Mouse (Mus musculus): ENCODE results near the gene Rc3h2.
A peak's percentile ranks its signal among the peaks of the same experiment; 100 is the strongest.

The Rc3h2 gene

DNA sequence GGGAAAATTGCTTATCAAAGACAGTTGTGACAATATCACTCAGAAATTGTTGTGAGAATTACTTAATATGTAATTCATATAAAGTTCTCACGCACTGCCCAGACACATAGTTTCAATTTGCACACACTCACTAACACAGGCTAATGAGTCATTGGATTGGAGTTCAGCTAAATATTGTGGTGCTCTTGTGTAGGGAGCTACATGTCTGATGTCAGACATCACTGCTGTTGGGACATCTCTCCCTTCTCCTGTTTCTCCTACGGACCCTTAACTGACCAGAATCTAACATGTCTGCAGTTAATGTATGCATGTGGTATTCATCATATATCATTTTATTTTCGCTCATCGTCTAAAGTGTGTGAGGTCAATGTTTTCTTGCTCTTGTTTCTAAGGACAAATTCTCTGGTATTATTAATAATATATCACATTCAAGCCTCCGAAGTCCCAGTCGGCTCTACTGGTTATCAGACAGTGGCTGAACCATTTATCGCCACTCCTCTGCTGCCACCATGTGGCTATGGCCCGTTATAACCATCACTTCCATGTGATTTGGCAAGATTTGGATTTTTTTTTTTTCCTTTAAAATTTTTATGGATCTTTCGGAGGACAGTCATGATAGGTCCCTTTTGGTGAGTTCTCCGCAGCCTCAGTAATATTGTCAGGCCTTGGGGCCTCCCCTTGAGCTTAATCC, 84.1 kb downstream of the Rc3h2 start:
- peak in 1 of 2 experiments; percentile 51 for DNase-seq (ENCODE audit: low spot score in 2 of 2)

DNA sequence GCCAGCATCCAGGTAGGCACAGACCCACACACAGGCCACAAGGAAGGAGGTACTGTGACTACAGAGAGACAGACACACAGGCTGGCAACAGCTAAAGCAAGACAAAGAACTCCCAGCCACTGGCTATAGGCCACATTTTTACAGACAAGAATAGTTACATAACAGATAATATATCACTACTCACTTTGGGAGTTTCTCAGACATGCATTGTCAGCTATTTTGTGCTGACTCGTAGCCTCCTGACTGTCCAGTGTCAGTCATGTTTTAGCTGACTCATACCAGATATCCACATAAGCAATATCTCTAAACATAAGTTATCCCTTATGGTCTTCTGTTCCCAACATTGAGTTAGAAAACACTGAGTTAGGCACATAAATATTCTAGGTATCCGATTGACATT, 89.4 kb downstream of the Rc3h2 start:
- DNase-seq (ENCODE audit: low spot score in 2 of 2) = no peak

DNA sequence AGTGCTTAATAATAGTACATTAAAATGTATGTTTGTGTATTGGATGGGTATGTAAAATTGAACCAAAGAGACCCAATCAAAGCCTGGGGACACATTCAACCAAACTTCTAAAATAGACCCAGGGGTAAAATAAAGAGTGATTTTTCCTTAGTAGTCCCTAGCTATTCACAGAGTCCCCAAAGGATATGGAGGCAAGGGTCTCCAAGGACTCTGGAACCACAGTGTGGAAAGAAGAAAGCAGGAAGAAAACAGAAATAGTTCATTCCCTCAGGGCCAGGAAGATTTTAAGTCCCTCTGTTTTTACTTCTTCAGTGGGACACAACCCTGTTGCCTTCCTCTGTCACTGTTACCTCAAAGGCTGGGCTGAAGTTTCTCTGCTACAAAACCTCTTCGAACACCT, 96.5 kb downstream of the Rc3h2 start, which contains the start of gene Olfr368:
TSS of gene Olfr368 (plus strand) at position 301 of the 400 bp plus-strand sequence.
- no peak for DNase-seq (ENCODE audit: low spot score in 2 of 2)
